Comparison of ENCODE assay signal across 14 mouse cellular contexts in genomic region chr13:3709982-3710618, GRCm38 (mm10).
DNase-seq lines count a peak whose midpoint lies in the region; ATAC-seq lines count a peak whose summit lies in the region.
"Had no signal": no experiment of that assay in that cellular context is flagged by ENCODE, and none has a peak within 500 bp of the region (broad histone marks: within the 10 kb centered on the region; RNA-seq: fewer than 3 reads in every experiment).

No protein-coding gene starts in this region.

- H3K27me3 ChIP-seq in heart, embryonic 12.5 days (replicated peaks) = no peaks in the 10 kb centered on the region
- no peaks in the 10 kb centered on the region for H3K27me3 ChIP-seq in embryonic facial prominence, embryonic 11.5 days (ENCODE audit: control insufficient read depth, insufficient read depth, low read length)
- no peaks in the 10 kb centered on the region for H3K27me3 ChIP-seq in intestine, embryonic 15.5 days (replicated peaks)
- no peaks in the 10 kb centered on the region for H3K27me3 ChIP-seq in forebrain, embryonic 14.5 days (replicated peaks; ENCODE audit: control insufficient read depth, insufficient read depth, low read length)
- H3K27me3 ChIP-seq: forebrain, embryonic 13.5 days; liver, embryonic 15.5 days had no signal

- H3K9ac ChIP-seq in heart, embryonic 12.5 days = no peak overlapping the region
- H3K9ac ChIP-seq in embryonic facial prominence, embryonic 11.5 days (replicated peaks; ENCODE audit: low read length) = no peak overlapping the region
- no peak overlapping the region for H3K9ac ChIP-seq in intestine, embryonic 15.5 days
- H3K9ac ChIP-seq in forebrain, embryonic 14.5 days (ENCODE audit: low read length) = no peak overlapping the region
- H3K9ac ChIP-seq: forebrain, embryonic 13.5 days; liver, embryonic 15.5 days had no signal

- no peak overlapping the region for H3K4me3 ChIP-seq in heart, embryonic 12.5 days
- H3K4me3 ChIP-seq in embryonic facial prominence, embryonic 11.5 days (ENCODE audit: low read depth, low read length) = no peak overlapping the region
- H3K4me3 ChIP-seq in intestine, embryonic 15.5 days (replicated peaks) = no peak overlapping the region
- H3K4me3 ChIP-seq in forebrain, embryonic 14.5 days (ENCODE audit: low read depth, low read length) = no peak overlapping the region
- H3K4me3 ChIP-seq: forebrain, embryonic 13.5 days; liver, embryonic 15.5 days had no signal

- ATAC-seq in heart, embryonic 12.5 days (ENCODE audit: insufficient number of reproducible peaks, low FRiP score) = no peak
- no peak for ATAC-seq in embryonic facial prominence, embryonic 11.5 days (replicated peaks; ENCODE audit: insufficient number of reproducible peaks, low FRiP score, low TSS enrichment, low read depth)
- peak; percentile 90 for ATAC-seq in intestine, embryonic 15.5 days
- no peak for ATAC-seq in forebrain, embryonic 14.5 days
- ATAC-seq: forebrain, embryonic 13.5 days; inflammation-experienced regulatory T-cells, adult 6 months had no signal

- H3K27ac ChIP-seq in heart, embryonic 12.5 days (ENCODE audit: poor library complexity, severe bottlenecking) = peak overlapping the region; percentile 72; the same call in 1 of the 2 replicates
- peak overlapping the region; percentile 70 for H3K27ac ChIP-seq in embryonic facial prominence, embryonic 11.5 days (replicated peaks; ENCODE audit: low read depth, low read length)
- peak overlapping the region; percentile 29; the same call in 1 of the 2 replicates for H3K27ac ChIP-seq in intestine, embryonic 15.5 days
- H3K27ac ChIP-seq in forebrain, embryonic 14.5 days (ENCODE audit: low read depth, low read length) = no peak overlapping the region
- H3K27ac ChIP-seq: forebrain, embryonic 13.5 days; liver, embryonic 15.5 days had no signal

- no peak for DNase-seq in heart, adult 18-20 months
- no peak for DNase-seq in embryonic facial prominence, embryonic 11.5 days (ENCODE audit: low spot score)
- DNase-seq in mesoderm, embryonic 11.5 days (ENCODE audit: low read depth, low spot score) = peak; percentile 23
- no peak for DNase-seq in forebrain, embryonic 14.5 days (ENCODE audit: low spot score)
- DNase-seq in spleen, postnatal 14 days (ENCODE audit: low spot score in 2 of 2) = no peak
- DNase-seq: cerebellum, adult 11 months; kidney, postnatal 36 days; layer of hippocampus, postnatal 36 days; lung, postnatal 36 days had no signal

- no peaks in the 10 kb centered on the region for H3K36me3 ChIP-seq in heart, embryonic 12.5 days
- no peaks in the 10 kb centered on the region for H3K36me3 ChIP-seq in embryonic facial prominence, embryonic 11.5 days (replicated peaks; ENCODE audit: control insufficient read depth, insufficient read depth, low read depth, low read length)
- no peaks in the 10 kb centered on the region for H3K36me3 ChIP-seq in intestine, embryonic 15.5 days
- no peaks in the 10 kb centered on the region for H3K36me3 ChIP-seq in forebrain, embryonic 14.5 days (ENCODE audit: control insufficient read depth, insufficient read depth, low read length)
- H3K36me3 ChIP-seq: liver, embryonic 15.5 days had no signal

- no peaks in the 10 kb centered on the region for H3K9me3 ChIP-seq in heart, embryonic 12.5 days (replicated peaks)
- no peaks in the 10 kb centered on the region for H3K9me3 ChIP-seq in embryonic facial prominence, embryonic 11.5 days (replicated peaks; ENCODE audit: control insufficient read depth, low read length)
- H3K9me3 ChIP-seq in intestine, embryonic 15.5 days = no peaks in the 10 kb centered on the region
- H3K9me3 ChIP-seq in forebrain, embryonic 14.5 days (replicated peaks; ENCODE audit: control insufficient read depth, low read length) = no peaks in the 10 kb centered on the region
- H3K9me3 ChIP-seq: forebrain, embryonic 13.5 days; liver, embryonic 15.5 days had no signal

- H3K4me2 ChIP-seq in heart, embryonic 12.5 days = no peak overlapping the region
- H3K4me2 ChIP-seq in embryonic facial prominence, embryonic 11.5 days (ENCODE audit: low read depth, low read length) = no peak overlapping the region
- peak overlapping the region; percentile 45; the same call in 1 of the 2 replicates for H3K4me2 ChIP-seq in intestine, embryonic 15.5 days (replicated peaks)
- H3K4me2 ChIP-seq in forebrain, embryonic 14.5 days (ENCODE audit: low read length) = no peak overlapping the region
- H3K4me2 ChIP-seq: forebrain, embryonic 13.5 days; liver, embryonic 15.5 days had no signal

- peaks cover 23% of the 10 kb centered on the region for H3K4me1 ChIP-seq in heart, embryonic 12.5 days (replicated peaks)
- 0 out of 2 replicates have a peak, but pooled peaks cover 2% of the 10 kb centered on the region for H3K4me1 ChIP-seq in embryonic facial prominence, embryonic 11.5 days (ENCODE audit: control insufficient read depth, insufficient read depth, low read length)
- H3K4me1 ChIP-seq in intestine, embryonic 15.5 days (replicated peaks) = peaks cover 12% of the 10 kb centered on the region
- H3K4me1 ChIP-seq in forebrain, embryonic 14.5 days (ENCODE audit: control insufficient read depth, insufficient read depth, low read length) = 0 out of 2 replicates have a peak, but pooled peaks cover 3% of the 10 kb centered on the region
- H3K4me1 ChIP-seq: liver, embryonic 15.5 days had no signal

- 51% methylated on average over 7 of the region's 7 CpGs for WGBS in heart, embryonic 12.5 days
- 43% methylated on average over 7 of the region's 7 CpGs for whole genome bisulfite sequencing in embryonic facial prominence, embryonic 11.5 days
- 40% methylated on average over 7 of the region's 7 CpGs for WGBS in intestine, embryonic 15.5 days
- WGBS in forebrain, embryonic 14.5 days = 81% methylated on average over 7 of the region's 7 CpGs
